Mouse (Mus musculus) stomach, postnatal 0 days (tissue): ENCODE measurements around the gene Gpbar1.

Source experiments
- CTCF ChIP-seq: IDR thresholded peaks from 2 replicates; pipeline ENCODE4 v1.5.1; 2016; ENCODE audit warnings: antibody characterized with exemption, low read depth, mild to moderate bottlenecking, moderate library complexity
- EP300 ChIP-seq: optimal IDR thresholded peaks from 2 replicates; pipeline ENCODE3; 2016; ENCODE audit warnings: antibody characterized with exemption

DNA sequence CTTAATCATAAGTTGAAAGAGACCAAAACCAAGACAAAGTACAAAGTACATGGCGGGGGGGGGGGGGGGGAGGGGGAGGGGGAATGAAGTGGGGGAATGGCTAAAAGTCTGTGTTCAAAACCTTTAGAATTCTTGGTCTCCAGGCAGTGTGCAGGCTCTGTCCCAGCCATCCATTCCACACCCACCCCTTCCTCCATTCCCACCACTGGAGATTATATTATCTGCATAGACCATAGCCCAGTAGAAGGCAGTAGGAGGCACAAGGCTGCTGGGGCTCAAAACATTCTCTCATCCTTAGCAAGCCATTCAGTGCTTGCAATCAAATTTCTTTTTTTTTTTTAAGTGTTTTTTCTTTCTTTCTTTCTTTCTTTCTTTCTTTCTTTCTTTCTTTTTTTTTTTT lies 47.4 kb upstream of the Gpbar1 start:
- no peak for TF ChIP-seq CTCF
- no peak for TF ChIP-seq EP300
